8 mouse cellular contexts compared by ENCODE assay signal in genomic region chr10:128082477-128082808, GRCm38 (mm10). TPM values are rescaled to one million over a fixed set of nuclear protein-coding genes. Genes with fewer than 3 reads are reported as not detected.
A peak's percentile ranks its signal among the peaks of the same experiment; 100 is the strongest.
DNase-seq lines count a peak whose midpoint lies in the region; ATAC-seq and TF ChIP-seq lines count a peak whose summit lies in the region.

No protein-coding gene starts in this region.

- peak overlapping the region; percentile 99 for H3K27ac ChIP-seq in layer of hippocampus, adult 2 months
- H3K27ac ChIP-seq in embryonic facial prominence, embryonic 12.5 days = peak overlapping the region; percentile 63
- peak overlapping the region; percentile 87 for H3K27ac ChIP-seq in hindbrain, embryonic 16.5 days (ENCODE audit: low read depth, low read length)
- H3K27ac ChIP-seq in midbrain, postnatal 0 days (ENCODE audit: low read depth, low read length) = peak overlapping the region; percentile 73

- intact Hi-C loops in left cerebral cortex, postnatal 36 days (cut with DNase I) = no loop called here

- ATAC-seq in embryonic facial prominence, embryonic 12.5 days (ENCODE audit: insufficient number of reproducible peaks, insufficient read depth, low FRiP score, low TSS enrichment) = no peak
- ATAC-seq in hindbrain, embryonic 16.5 days = no peak
- no peak for ATAC-seq in midbrain, postnatal 0 days (ENCODE audit: low FRiP score)

- no peak for DNase-seq in layer of hippocampus, adult 2 months (ENCODE audit: low spot score in 2 of 2)
- DNase-seq in layer of hippocampus, postnatal 14 days (ENCODE audit: low spot score in 2 of 2) = no peak
- DNase-seq in midbrain, postnatal 0 days (ENCODE audit: low spot score) = no peak
- DNase-seq in embryo, embryonic 10.5 days (ENCODE audit: low spot score) = no peak
- no peak for DNase-seq in adrenal gland, adult (ENCODE audit: inconsistent age in 2 of 2, low spot score in 1 of 2)
- DNase-seq in left cerebral cortex, postnatal 36 days (ENCODE audit: low spot score in 2 of 2) = no peak

- 16% methylated on average over 9 of the region's 9 CpGs for WGBS in embryonic facial prominence, embryonic 12.5 days
- WGBS in hindbrain, embryonic 16.5 days = 16% methylated on average over 9 of the region's 9 CpGs
- WGBS in midbrain, postnatal 0 days = 15% methylated on average over 9 of the region's 9 CpGs

- H3K4me2 ChIP-seq in embryonic facial prominence, embryonic 12.5 days (replicated peaks) = peak overlapping the region; percentile 75
- peak overlapping the region; percentile 80 for H3K4me2 ChIP-seq in hindbrain, embryonic 16.5 days (ENCODE audit: low read length)
- H3K4me2 ChIP-seq in midbrain, postnatal 0 days (ENCODE audit: low read depth, low read length, poor library complexity, severe bottlenecking) = peak overlapping the region; percentile 53

- H3K4me1 ChIP-seq in embryonic facial prominence, embryonic 12.5 days = peaks cover 16% of the 10 kb centered on the region
- H3K4me1 ChIP-seq in hindbrain, embryonic 16.5 days (ENCODE audit: control insufficient read depth, insufficient read depth, low read depth, low read length) = peaks cover 13% of the 10 kb centered on the region
- H3K4me1 ChIP-seq in midbrain, postnatal 0 days (ENCODE audit: insufficient read depth, low read length) = peaks cover 10% of the 10 kb centered on the region; the same call in 1 of the 2 replicates

- peak overlapping the region; percentile 85 for H3K4me3 ChIP-seq in layer of hippocampus, adult 2 months
- peak overlapping the region; percentile 95 for H3K4me3 ChIP-seq in embryonic facial prominence, embryonic 12.5 days
- peak overlapping the region; percentile 62 for H3K4me3 ChIP-seq in hindbrain, embryonic 16.5 days (ENCODE audit: low read length)
- peak overlapping the region; percentile 93 for H3K4me3 ChIP-seq in midbrain, postnatal 0 days (ENCODE audit: low read depth, low read length)

- peak overlapping the region; percentile 69 for H3K9ac ChIP-seq in embryonic facial prominence, embryonic 12.5 days
- peak overlapping the region; percentile 75 for H3K9ac ChIP-seq in hindbrain, embryonic 16.5 days (ENCODE audit: low read depth, low read length)
- H3K9ac ChIP-seq in midbrain, postnatal 0 days (replicated peaks; ENCODE audit: low read length, poor library complexity, severe bottlenecking) = peak overlapping the region; percentile 57

- TF ChIP-seq CTCF in layer of hippocampus, adult 2 months (conservative IDR thresholded peaks at IDR 0.05) = no peak
- TF ChIP-seq CTCF in midbrain, postnatal 0 days (IDR thresholded peaks at IDR 0.05) = no peak

- no peaks in the 10 kb centered on the region for H3K27me3 ChIP-seq in embryonic facial prominence, embryonic 12.5 days
- no peaks in the 10 kb centered on the region for H3K27me3 ChIP-seq in hindbrain, embryonic 16.5 days (replicated peaks; ENCODE audit: control insufficient read depth, insufficient read depth, low read length)
- H3K27me3 ChIP-seq in midbrain, postnatal 0 days (ENCODE audit: insufficient read depth, low read length) = no peaks in the 10 kb centered on the region

- H3K9me3 ChIP-seq in embryonic facial prominence, embryonic 12.5 days = no peaks in the 10 kb centered on the region
- H3K9me3 ChIP-seq in hindbrain, embryonic 16.5 days (ENCODE audit: control insufficient read depth, low read length) = no peaks in the 10 kb centered on the region
- H3K9me3 ChIP-seq in midbrain, postnatal 0 days (ENCODE audit: low read length) = no peaks in the 10 kb centered on the region

- peaks cover 38% of the 10 kb centered on the region for H3K36me3 ChIP-seq in embryonic facial prominence, embryonic 12.5 days
- H3K36me3 ChIP-seq in hindbrain, embryonic 16.5 days (ENCODE audit: control insufficient read depth, insufficient read depth, low read length) = peaks cover 13% of the 10 kb centered on the region
- peaks cover 19% of the 10 kb centered on the region for H3K36me3 ChIP-seq in midbrain, postnatal 0 days (ENCODE audit: insufficient read depth, low read length)

RNA-seq across cellular contexts. Expression of gene Atp5b, which starts 0.6 kb away (rescaled TPM):
- total RNA-seq in layer of hippocampus, adult 2 months (2021) = 1,000 to 10,000 TPM; 1,635 to 1,673 TPM
- total RNA-seq in layer of hippocampus, postnatal 14 days (2021) = 1,000 to 10,000 TPM; 1,880 to 1,915 TPM
- 1,967 TPM in 2 replicates for polyA plus RNA-seq in embryonic facial prominence, embryonic 12.5 days (2016; fragmentation: Nextera tagmentation; extraction: Ambion mirVana)
- 2,423 and 2,704 TPM in 2 replicates for polyA plus RNA-seq in hindbrain, embryonic 16.5 days (2015; fragmentation: Nextera tagmentation; extraction: Ambion mirVana)
- total RNA-seq in midbrain, postnatal 0 days (2014; rRNA removed) = 4,011 and 6,126 TPM in 2 replicates
- polyA plus RNA-seq in midbrain, postnatal 0 days (2015; fragmentation: Nextera tagmentation; extraction: Ambion mirVana) = 2,103 and 2,155 TPM in 2 replicates
- 1,000 to 10,000 TPM; 1,550 to 1,901 TPM for total RNA-seq in left cerebral cortex, postnatal 36 days (2021)

RNA-seq across cellular contexts. Expression of gene Baz2a, which starts 8.9 kb away (rescaled TPM):
- total RNA-seq in layer of hippocampus, adult 2 months (2021) = 10 to 100 TPM; 42.8 to 45.5 TPM
- total RNA-seq in layer of hippocampus, postnatal 14 days (2021) = 10 to 100 TPM; 35.1 to 36.8 TPM
- polyA plus RNA-seq in embryonic facial prominence, embryonic 12.5 days (2016; fragmentation: Nextera tagmentation; extraction: Ambion mirVana) = 9.0 and 9.1 TPM in 2 replicates
- polyA plus RNA-seq in hindbrain, embryonic 16.5 days (2015; fragmentation: Nextera tagmentation; extraction: Ambion mirVana) = 6.9 and 7.3 TPM in 2 replicates
- total RNA-seq in midbrain, postnatal 0 days (2014; rRNA removed) = 14.0 and 17.3 TPM in 2 replicates
- 8.0 and 9.3 TPM in 2 replicates for polyA plus RNA-seq in midbrain, postnatal 0 days (2015; fragmentation: Nextera tagmentation; extraction: Ambion mirVana)
- 10 to 100 TPM; 31.6 to 44.5 TPM for total RNA-seq in left cerebral cortex, postnatal 36 days (2021)

RNA-seq across cellular contexts. Expression of gene Ptges3, which starts 23.7 kb away (rescaled TPM):
- total RNA-seq in layer of hippocampus, adult 2 months (2021) = 100 to 1,000 TPM; 135 to 142 TPM
- 100 to 1,000 TPM; 138 to 149 TPM for total RNA-seq in layer of hippocampus, postnatal 14 days (2021)
- 541 and 578 TPM in 2 replicates for polyA plus RNA-seq in embryonic facial prominence, embryonic 12.5 days (2016; fragmentation: Nextera tagmentation; extraction: Ambion mirVana)
- 359 and 361 TPM in 2 replicates for polyA plus RNA-seq in hindbrain, embryonic 16.5 days (2015; fragmentation: Nextera tagmentation; extraction: Ambion mirVana)
- 109 and 117 TPM in 2 replicates for total RNA-seq in midbrain, postnatal 0 days (2014; rRNA removed)
- polyA plus RNA-seq in midbrain, postnatal 0 days (2015; fragmentation: Nextera tagmentation; extraction: Ambion mirVana) = 390 and 433 TPM in 2 replicates
- 100 to 1,000 TPM; 120 to 131 TPM for total RNA-seq in left cerebral cortex, postnatal 36 days (2021)

RNA-seq across cellular contexts. Expression of gene Naca, which starts 47.1 kb away (rescaled TPM):
- 100 to 1,000 TPM; 333 to 336 TPM for total RNA-seq in layer of hippocampus, adult 2 months (2021)
- total RNA-seq in layer of hippocampus, postnatal 14 days (2021) = 100 to 1,000 TPM; 321 to 339 TPM
- 832 and 847 TPM in 2 replicates for polyA plus RNA-seq in embryonic facial prominence, embryonic 12.5 days (2016; fragmentation: Nextera tagmentation; extraction: Ambion mirVana)
- polyA plus RNA-seq in hindbrain, embryonic 16.5 days (2015; fragmentation: Nextera tagmentation; extraction: Ambion mirVana) = 426 and 444 TPM in 2 replicates
- total RNA-seq in midbrain, postnatal 0 days (2014; rRNA removed) = 415 and 452 TPM in 2 replicates
- polyA plus RNA-seq in midbrain, postnatal 0 days (2015; fragmentation: Nextera tagmentation; extraction: Ambion mirVana) = 443 and 454 TPM in 2 replicates
- total RNA-seq in left cerebral cortex, postnatal 36 days (2021) = 100 to 1,000 TPM; 292 to 297 TPM
